Mouse (Mus musculus): Measurements from ENCODE around the gene Cep112. TPM values are rescaled to one million over a fixed set of nuclear protein-coding genes. Genes with fewer than 3 reads are reported as not detected.
A peak's percentile ranks its signal among the peaks of the same experiment; 100 is the strongest.

Gene Cep112
- polyA plus RNA-seq (2014; fragmentation: Nextera tagmentation; extraction: Ambion mirVana) = 9.0 and 10.0 TPM in 2 replicates

DNA sequence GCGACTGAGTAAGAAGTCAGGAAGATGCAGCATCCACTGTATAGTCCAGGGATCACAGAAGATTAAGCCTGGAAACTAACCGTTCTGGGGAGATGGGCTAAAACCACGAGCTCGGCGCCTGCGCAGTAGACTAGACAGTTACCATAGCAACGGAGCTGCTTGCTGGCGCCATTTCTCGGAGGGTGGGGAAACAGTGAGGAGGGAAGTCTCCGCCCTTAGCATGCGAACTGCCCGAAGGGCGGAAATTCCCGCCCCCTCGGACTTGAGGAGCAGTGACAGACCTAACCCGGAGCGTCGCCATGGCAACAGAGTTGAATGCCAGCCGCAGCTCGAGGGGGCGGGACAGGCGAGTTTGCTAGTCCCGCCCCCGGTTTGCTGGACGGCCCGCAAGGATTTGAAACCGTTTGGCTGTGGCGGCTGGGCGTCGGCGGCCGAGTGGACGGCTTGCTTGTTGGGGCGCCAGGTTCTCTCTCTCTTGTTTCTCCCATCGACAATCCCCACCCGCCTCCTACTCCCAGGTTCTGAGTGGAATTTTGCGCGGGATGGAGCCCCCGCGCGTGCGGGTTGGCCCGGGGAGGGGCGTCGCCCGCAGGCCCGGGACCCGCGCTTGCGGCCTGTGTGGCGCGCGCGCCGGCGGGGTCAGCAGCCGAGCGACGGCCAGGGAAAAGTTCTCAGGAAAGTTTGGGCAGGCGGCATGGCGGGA is at the start of gene Cep112:
Gene Cep112, plus strand, starts transcription at position 304 of the 703 bp plus-strand sequence.
- Histone ChIP-seq H3K27ac (ENCODE audit: low read depth, low read length) (no peak within 1 kb of the TSS), H3K4me1 (ENCODE audit: control insufficient read depth, insufficient read depth, low read length) (peaks cover 5% of the 10 kb centered on the region; the same call in 1 of the 2 replicates), H3K4me3 (ENCODE audit: low read depth, low read length) (peak within 1 kb of the TSS; percentile 50), H3K9me3 (ENCODE audit: control insufficient read depth, low read length) (no peaks in the 10 kb centered on the region), H3K36me3 (ENCODE audit: control insufficient read depth, insufficient read depth, low read length) (no peaks in the 10 kb centered on the region), H3K4me2 (ENCODE audit: low read depth) (peak within 1 kb of the TSS; percentile 47), H3K9ac (ENCODE audit: low read length) (peak within 1 kb of the TSS; percentile 63), H3K27me3 (ENCODE audit: control insufficient read depth, insufficient read depth, low read length) (no peaks in the 10 kb centered on the region)
- WGBS = under 1% methylated on average over 61 of the region's 61 CpGs
- DNase-seq (ENCODE audit: low spot score) (peak; percentile 98), ATAC-seq (ENCODE audit: insufficient read depth, low FRiP score, low TSS enrichment) (peak; percentile 95)

DNA sequence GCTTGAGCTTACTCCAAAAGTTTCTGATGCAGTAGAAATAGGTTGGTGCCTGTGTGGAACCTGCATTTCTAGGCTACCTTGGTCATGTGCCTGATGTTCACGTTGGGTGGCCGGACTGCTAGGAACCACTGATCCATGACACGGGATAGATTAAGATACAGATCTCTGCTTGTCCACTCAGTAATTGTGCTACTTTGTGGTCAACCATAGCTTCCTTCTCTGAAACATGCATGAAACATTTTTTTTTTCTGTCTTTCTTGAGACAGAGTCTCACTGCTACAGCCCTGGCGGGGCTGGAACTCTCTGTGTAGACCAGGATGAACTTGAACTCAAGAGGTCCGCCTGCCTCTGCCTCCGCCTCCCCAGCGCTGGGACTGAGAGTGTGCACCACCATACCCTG is 48.2 kb upstream of the Cep112 start:
- H3K4me3 ChIP-seq (ENCODE audit: low read depth, low read length) = no peak overlapping the region
- no peaks in the 10 kb centered on the region for H3K4me1 ChIP-seq (ENCODE audit: control insufficient read depth, insufficient read depth, low read length)
- H3K27me3 ChIP-seq (ENCODE audit: control insufficient read depth, insufficient read depth, low read length) = no peaks in the 10 kb centered on the region
- DNase-seq (ENCODE audit: low spot score) (no peak), ATAC-seq (ENCODE audit: insufficient read depth, low FRiP score, low TSS enrichment) (no peak)
- H3K9ac ChIP-seq (ENCODE audit: low read length) = no peak overlapping the region
- H3K9me3 ChIP-seq (ENCODE audit: control insufficient read depth, low read length) = no peaks in the 10 kb centered on the region
- no peak overlapping the region for H3K4me2 ChIP-seq (ENCODE audit: low read depth)
- H3K36me3 ChIP-seq (ENCODE audit: control insufficient read depth, insufficient read depth, low read length) = no peaks in the 10 kb centered on the region
- WGBS = 89% methylated on average over 7 of the region's 7 CpGs
- H3K27ac ChIP-seq (ENCODE audit: low read depth, low read length) = no peak overlapping the region

DNA sequence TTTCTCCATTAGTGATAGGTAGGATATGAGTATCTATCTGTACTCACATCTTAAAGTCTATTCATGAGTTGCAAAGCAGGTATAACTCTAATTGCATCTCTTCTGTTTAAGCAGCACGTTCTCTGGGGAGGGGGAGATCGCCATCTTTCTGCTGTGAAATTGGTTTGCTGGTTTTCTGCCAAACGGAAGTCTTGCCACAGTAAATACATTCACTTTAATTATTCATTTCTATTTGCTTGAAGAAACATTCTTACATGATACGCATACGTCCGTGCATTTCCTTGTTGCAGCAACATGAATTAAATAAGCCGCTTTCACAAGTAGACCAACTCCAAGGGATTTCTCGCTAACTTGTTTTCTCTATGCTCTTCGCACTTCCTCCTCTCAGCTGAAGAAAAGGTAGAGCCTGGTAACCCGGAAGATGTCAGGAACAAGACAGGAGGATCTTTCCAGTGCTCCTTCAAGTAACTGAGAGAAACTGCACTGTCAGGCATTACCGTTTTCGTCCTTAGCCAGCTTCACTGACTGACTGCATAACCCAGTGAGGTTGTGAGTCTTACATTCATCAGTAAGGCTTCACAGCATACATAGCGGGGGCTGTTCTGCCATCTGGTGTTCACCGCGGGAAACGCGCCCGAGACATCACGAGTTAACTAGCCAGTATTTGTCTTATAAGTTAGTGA is 47.2 kb upstream of the Cep112 start:
- no peak overlapping the region for H3K4me2 ChIP-seq (ENCODE audit: low read depth)
- no peaks in the 10 kb centered on the region for H3K27me3 ChIP-seq (ENCODE audit: control insufficient read depth, insufficient read depth, low read length)
- WGBS = 46% methylated on average over 19 of the region's 19 CpGs
- ATAC-seq (ENCODE audit: insufficient read depth, low FRiP score, low TSS enrichment) (peak; percentile 38; the same call in 1 of the 2 replicates), DNase-seq (ENCODE audit: low spot score) (peak; percentile 86)
- H3K9me3 ChIP-seq (ENCODE audit: control insufficient read depth, low read length) = no peaks in the 10 kb centered on the region
- no peak overlapping the region for H3K9ac ChIP-seq (ENCODE audit: low read length)
- H3K4me3 ChIP-seq (ENCODE audit: low read depth, low read length) = no peak overlapping the region
- H3K27ac ChIP-seq (ENCODE audit: low read depth, low read length) = no peak overlapping the region
- no peaks in the 10 kb centered on the region for H3K36me3 ChIP-seq (ENCODE audit: control insufficient read depth, insufficient read depth, low read length)
- no peaks in the 10 kb centered on the region for H3K4me1 ChIP-seq (ENCODE audit: control insufficient read depth, insufficient read depth, low read length)

DNA sequence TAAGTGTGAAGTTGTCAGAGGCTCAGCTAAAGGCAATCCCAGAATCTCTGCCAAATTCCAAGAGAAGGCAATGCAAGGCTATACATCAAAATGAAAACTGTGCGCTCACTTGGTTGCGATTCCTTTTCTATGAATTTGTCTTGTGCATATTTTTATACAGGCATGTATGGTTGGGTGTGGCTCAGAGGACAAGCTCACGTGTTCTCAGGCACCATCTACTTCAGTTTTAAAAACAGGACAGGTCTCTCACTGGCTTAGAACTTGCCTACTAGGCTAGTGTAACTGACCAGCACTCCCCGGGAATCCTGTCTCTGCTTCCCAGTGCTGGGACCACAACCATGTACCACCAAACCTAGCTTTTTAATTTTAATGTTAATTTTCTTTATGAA is 46.6 kb upstream of the Cep112 start:
- no peak overlapping the region for H3K4me3 ChIP-seq (ENCODE audit: low read depth, low read length)
- H3K27ac ChIP-seq (ENCODE audit: low read depth, low read length) = no peak overlapping the region
- H3K36me3 ChIP-seq (ENCODE audit: control insufficient read depth, insufficient read depth, low read length) = no peaks in the 10 kb centered on the region
- ATAC-seq (ENCODE audit: insufficient read depth, low FRiP score, low TSS enrichment) (no peak), DNase-seq (ENCODE audit: low spot score) (no peak)
- H3K4me2 ChIP-seq (ENCODE audit: low read depth) = no peak overlapping the region
- H3K9ac ChIP-seq (ENCODE audit: low read length) = no peak overlapping the region
- H3K4me1 ChIP-seq (ENCODE audit: control insufficient read depth, insufficient read depth, low read length) = no peaks in the 10 kb centered on the region
- no peaks in the 10 kb centered on the region for H3K27me3 ChIP-seq (ENCODE audit: control insufficient read depth, insufficient read depth, low read length)
- WGBS = 84% methylated on average over 4 of the region's 4 CpGs
- no peaks in the 10 kb centered on the region for H3K9me3 ChIP-seq (ENCODE audit: control insufficient read depth, low read length)

DNA sequence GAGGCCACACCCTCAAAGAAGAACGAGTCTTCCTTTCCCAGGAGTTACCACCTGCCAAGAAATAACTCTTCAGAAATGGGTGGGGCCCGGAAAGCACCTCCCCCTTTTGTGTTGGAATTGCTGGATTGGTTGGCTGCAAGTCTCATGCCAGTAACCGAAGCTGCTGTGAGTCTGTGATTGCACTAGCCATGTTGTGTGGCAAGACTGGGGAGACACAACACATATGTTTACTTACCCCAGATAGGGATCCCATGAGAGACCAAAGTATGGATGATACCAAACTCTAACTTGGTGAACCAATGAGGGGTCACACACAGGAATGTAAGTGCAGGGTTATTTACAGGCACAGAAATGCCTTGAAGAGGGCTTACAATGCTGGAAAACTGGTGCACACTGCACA is 42.3 kb upstream of the Cep112 start:
- WGBS = 80% methylated on average over 3 of the region's 3 CpGs

DNA sequence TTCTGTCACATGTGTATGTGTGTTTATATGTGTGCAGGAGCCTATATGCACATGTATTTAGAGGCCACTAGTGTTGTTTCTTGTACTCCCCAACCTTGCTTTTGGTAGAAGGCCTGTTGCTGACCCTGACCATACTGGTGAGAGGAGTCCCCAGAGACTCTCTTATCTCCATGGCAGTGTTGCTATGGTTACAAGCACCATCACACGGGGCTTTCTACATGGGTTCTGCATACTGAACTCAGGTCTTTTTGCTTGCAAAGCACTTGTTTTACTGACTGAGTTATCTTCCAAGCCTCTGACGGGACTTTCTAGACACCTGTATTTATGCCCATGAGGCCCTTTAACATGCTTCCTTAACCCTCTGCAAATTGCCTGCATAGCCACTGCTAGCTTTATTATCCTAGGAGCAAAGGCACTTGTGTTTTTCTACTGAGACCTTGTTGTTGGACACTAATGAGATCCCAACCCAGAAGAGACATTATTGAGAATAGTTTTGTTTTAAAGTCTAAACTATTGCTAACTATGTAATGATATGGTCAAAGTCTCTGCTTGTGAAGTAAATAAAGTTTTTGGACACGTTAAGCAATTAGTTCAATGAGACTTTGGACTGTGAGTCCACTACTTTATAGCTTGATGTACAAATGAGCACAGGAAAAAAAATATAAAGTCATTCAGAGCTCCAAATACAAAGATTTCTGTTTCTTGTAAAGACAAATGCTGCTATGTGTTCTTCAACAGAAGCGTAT is 39.9 kb upstream of the Cep112 start:
- no peaks in the 10 kb centered on the region for H3K27me3 ChIP-seq (ENCODE audit: control insufficient read depth, insufficient read depth, low read length)
- no peak overlapping the region for H3K27ac ChIP-seq (ENCODE audit: low read depth, low read length)
- 66% methylated on average over 4 of the region's 4 CpGs for WGBS
- DNase-seq (ENCODE audit: low spot score) = no peak
- 0 out of 2 replicates have a peak, but pooled peaks cover 2% of the 10 kb centered on the region for H3K4me1 ChIP-seq (ENCODE audit: control insufficient read depth, insufficient read depth, low read length)
- H3K36me3 ChIP-seq (ENCODE audit: control insufficient read depth, insufficient read depth, low read length) = no peaks in the 10 kb centered on the region
- no peak overlapping the region for H3K4me2 ChIP-seq (ENCODE audit: low read depth)
- H3K9ac ChIP-seq (ENCODE audit: low read length) = no peak overlapping the region
- H3K9me3 ChIP-seq (ENCODE audit: control insufficient read depth, low read length) = no peaks in the 10 kb centered on the region
- H3K4me3 ChIP-seq (ENCODE audit: low read depth, low read length) = no peak overlapping the region
- ATAC-seq (ENCODE audit: insufficient read depth, low FRiP score, low TSS enrichment) = no peak

More for the DNA sequence above, 42.3 kb upstream of the Cep112 start:
- Histone ChIP-seq H3K27ac (ENCODE audit: low read depth, low read length) (no peak overlapping the region), H3K27me3 (ENCODE audit: control insufficient read depth, insufficient read depth, low read length) (no peaks in the 10 kb centered on the region), H3K9ac (ENCODE audit: low read length) (no peak overlapping the region), H3K9me3 (ENCODE audit: control insufficient read depth, low read length) (no peaks in the 10 kb centered on the region), H3K4me3 (ENCODE audit: low read depth, low read length) (no peak overlapping the region), H3K36me3 (ENCODE audit: control insufficient read depth, insufficient read depth, low read length) (no peaks in the 10 kb centered on the region), H3K4me2 (ENCODE audit: low read depth) (no peak overlapping the region), H3K4me1 (ENCODE audit: control insufficient read depth, insufficient read depth, low read length) (0 out of 2 replicates have a peak, but pooled peaks cover 2% of the 10 kb centered on the region)
- no peak for ATAC-seq (ENCODE audit: insufficient read depth, low FRiP score, low TSS enrichment)
- no peak for DNase-seq (ENCODE audit: low spot score)

DNA sequence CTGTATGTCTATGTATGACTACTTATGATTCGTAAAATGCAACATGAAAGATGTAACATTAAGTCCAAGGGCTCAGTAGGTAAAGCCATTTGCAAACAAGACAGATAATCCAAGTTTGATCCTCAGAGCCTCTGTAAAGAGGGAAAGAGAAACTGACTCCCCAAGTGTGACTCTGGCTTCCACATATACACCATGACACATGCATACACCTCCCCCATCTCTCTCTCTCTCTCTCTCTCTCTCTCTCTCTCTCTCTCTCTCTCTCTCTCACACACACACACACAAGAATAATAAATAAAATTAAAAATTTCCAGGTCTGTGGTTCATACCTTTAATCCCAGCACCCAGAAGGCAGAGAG is 39.3 kb upstream of the Cep112 start:
- WGBS = 98% methylated on average over 1 of the region's 1 CpGs
- no peak for ATAC-seq (ENCODE audit: insufficient read depth, low FRiP score, low TSS enrichment)
- no peak overlapping the region for H3K9ac ChIP-seq (ENCODE audit: low read length)
- H3K4me1 ChIP-seq (ENCODE audit: control insufficient read depth, insufficient read depth, low read length) = 0 out of 2 replicates have a peak, but pooled peaks cover 2% of the 10 kb centered on the region
- DNase-seq (ENCODE audit: low spot score) = no peak
- no peak overlapping the region for H3K27ac ChIP-seq (ENCODE audit: low read depth, low read length)
- no peaks in the 10 kb centered on the region for H3K27me3 ChIP-seq (ENCODE audit: control insufficient read depth, insufficient read depth, low read length)
- H3K36me3 ChIP-seq (ENCODE audit: control insufficient read depth, insufficient read depth, low read length) = no peaks in the 10 kb centered on the region
- no peaks in the 10 kb centered on the region for H3K9me3 ChIP-seq (ENCODE audit: control insufficient read depth, low read length)
- no peak overlapping the region for H3K4me2 ChIP-seq (ENCODE audit: low read depth)
- H3K4me3 ChIP-seq (ENCODE audit: low read depth, low read length) = no peak overlapping the region

DNA sequence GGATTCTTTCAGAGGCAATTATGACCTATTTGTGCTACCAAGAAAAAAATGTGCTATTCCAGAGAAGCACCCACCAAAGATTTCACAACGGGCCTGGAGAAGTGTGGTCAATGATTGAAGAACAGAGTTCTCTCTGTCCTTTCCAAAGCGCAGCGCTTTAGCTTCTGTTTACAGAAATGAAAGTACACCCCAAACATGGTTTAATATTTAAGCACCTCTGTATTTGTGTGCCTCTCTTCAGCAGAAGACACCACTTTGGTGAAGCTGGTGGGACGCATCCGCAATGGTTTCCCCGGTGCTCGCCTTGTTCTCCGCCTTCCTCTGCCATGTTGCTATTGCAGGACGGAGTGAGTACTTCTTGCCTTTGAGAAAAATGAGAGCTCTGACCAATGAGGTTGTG is 29.9 kb upstream of the Cep112 start:
- WGBS = 96% methylated on average over 9 of the region's 9 CpGs
- Histone ChIP-seq H3K36me3 (ENCODE audit: control insufficient read depth, insufficient read depth, low read length) (no peaks in the 10 kb centered on the region), H3K9me3 (ENCODE audit: control insufficient read depth, low read length) (no peaks in the 10 kb centered on the region), H3K4me1 (ENCODE audit: control insufficient read depth, insufficient read depth, low read length) (no peaks in the 10 kb centered on the region), H3K4me3 (ENCODE audit: low read depth, low read length) (no peak overlapping the region), H3K4me2 (ENCODE audit: low read depth) (no peak overlapping the region), H3K27me3 (ENCODE audit: control insufficient read depth, insufficient read depth, low read length) (no peaks in the 10 kb centered on the region), H3K9ac (ENCODE audit: low read length) (no peak overlapping the region), H3K27ac (ENCODE audit: low read depth, low read length) (no peak overlapping the region)
- DNase-seq (ENCODE audit: low spot score) (no peak), ATAC-seq (ENCODE audit: insufficient read depth, low FRiP score, low TSS enrichment) (no peak)
